Mouse (Mus musculus) testis, adult 2 months (tissue): ENCODE results near the gene Ramp1.

Experiments used
- CTCF ChIP-seq: fragments of 200-500 bp; IDR thresholded peaks from 2 replicates; pipeline ENCODE4 v1.5.1; 2012; ENCODE audit warnings: low read depth, mild to moderate bottlenecking, inconsistent platforms, low read length, moderate library complexity; ENCODE audit not compliant: control insufficient read depth, insufficient read depth, insufficient replicate concordance
- POLR2A ChIP-seq: fragments of 200-500 bp; IDR thresholded peaks from 2 replicates; pipeline ENCODE4 v1.6.1; 2012; ENCODE audit warnings: low read depth, mild to moderate bottlenecking, inconsistent platforms, low read length, moderate library complexity; ENCODE audit not compliant: control insufficient read depth

DNA sequence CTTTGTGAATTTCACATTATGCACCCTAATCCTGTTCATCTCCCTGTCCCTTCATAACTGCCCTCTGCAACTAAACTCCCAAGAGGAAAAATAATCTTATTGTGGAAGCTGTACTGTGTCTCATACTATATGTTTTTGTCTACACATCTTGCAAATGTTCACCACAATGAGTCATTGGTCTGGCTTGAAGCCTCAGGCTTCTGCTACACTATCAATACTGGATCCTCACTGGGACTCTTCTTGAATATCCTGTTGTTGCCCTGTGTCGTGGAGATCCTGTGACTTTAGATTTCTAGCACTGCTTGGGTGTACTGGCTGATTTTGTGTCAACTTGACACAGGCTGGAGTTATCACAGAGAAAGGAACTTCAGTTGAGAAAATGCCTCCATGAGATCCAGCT lies 60.2 kb downstream of the Ramp1 start:
- no peak for TF ChIP-seq CTCF
- no peak for TF ChIP-seq POLR2A
